Mouse (Mus musculus) lung, postnatal 14 days (tissue): Measurements from ENCODE around the gene Olfr204.
"Not testable (repeated sequence)": the region's sequence is repeated elsewhere in the genome, so short reads cannot be mapped to it uniquely, and the experiment has no call there.

ENCODE experiments used
- DNase-seq: peaks from one replicate; pipeline ENCODE4 v3.0.0; 2021

The Olfr204 gene

GRCm38 (mm10) chr16:59318148-59318547, at the start of gene Olfr204:
Olfr204 (minus strand) TSS chr16:59318248.
- no peak for DNase-seq

GRCm38 (mm10) chr16:59363893-59364292, 45.8 kb upstream of the Olfr204 start, which contains the start of gene Olfr209:
Olfr209 (minus strand) TSS chr16:59363993.
- no peak for DNase-seq

GRCm38 (mm10) chr16:59349146-59349545, 31.1 kb upstream of the Olfr204 start, which contains the start of gene Olfr206:
Olfr206 (minus strand) TSS chr16:59349246.
- no peak for DNase-seq

- no peak for DNase-seq
These were observed 13.0 kb upstream of the Olfr204 start, which contains the start of gene Olfr205 for GRCm38 (mm10) chr16:59331038-59331437. Olfr205 (minus strand) TSS chr16:59331138.

GRCm38 (mm10) chr16:59323262-59323661, 5.2 kb upstream of the Olfr204 start:
- DNase-seq, result not testable (repeated sequence)

GRCm38 (mm10) chr16:59298581-59298980, 19.5 kb downstream of the Olfr204 start, which contains the start of gene Olfr203:
Olfr203 (plus strand) TSS chr16:59298881.
- DNase-seq, result no peak

- not testable (repeated sequence) for DNase-seq
These were observed 30.5 kb downstream of the Olfr204 start for GRCm38 (mm10) chr16:59287576-59287975.

GRCm38 (mm10) chr16:59286693-59287092, 31.4 kb downstream of the Olfr204 start, which contains the start of gene Olfr202:
Olfr202 (minus strand) TSS chr16:59286793.
- no peak for DNase-seq

GRCm38 (mm10) chr16:59283476-59283875, 34.6 kb downstream of the Olfr204 start:
- no peak for DNase-seq

- DNase-seq, result no peak
These were observed 37.5 kb downstream of the Olfr204 start for GRCm38 (mm10) chr16:59280542-59280941.

- not testable (repeated sequence) for DNase-seq
These were observed 45.5 kb downstream of the Olfr204 start, which contains the start of gene Olfr201 for GRCm38 (mm10) chr16:59272532-59272931. Olfr201 (minus strand) TSS chr16:59272632.

GRCm38 (mm10) chr16:59269097-59269496, 49.0 kb downstream of the Olfr204 start:
- DNase-seq, result not testable (repeated sequence)
